Mouse (Mus musculus) small intestine, adult 2 months (tissue): ENCODE measurements around the gene Tas2r143.

ENCODE experiments used
- CTCF ChIP-seq: fragments of 200-500 bp; IDR thresholded peaks from 2 replicates; pipeline ENCODE4 v1.5.1; 2012; ENCODE audit warnings: low read depth, mild to moderate bottlenecking, control low read depth, inconsistent platforms, low read length, moderate library complexity, mixed read lengths; ENCODE audit not compliant: insufficient replicate concordance, insufficient read length; ENCODE audit errors: extremely low read depth
- POLR2A ChIP-seq: fragments of 200-500 bp; IDR thresholded peaks from 2 replicates; pipeline ENCODE4 v1.6.1; 2012; ENCODE audit warnings: low read depth, mild to moderate bottlenecking, control low read depth, inconsistent platforms, low read length, moderate library complexity

DNA sequence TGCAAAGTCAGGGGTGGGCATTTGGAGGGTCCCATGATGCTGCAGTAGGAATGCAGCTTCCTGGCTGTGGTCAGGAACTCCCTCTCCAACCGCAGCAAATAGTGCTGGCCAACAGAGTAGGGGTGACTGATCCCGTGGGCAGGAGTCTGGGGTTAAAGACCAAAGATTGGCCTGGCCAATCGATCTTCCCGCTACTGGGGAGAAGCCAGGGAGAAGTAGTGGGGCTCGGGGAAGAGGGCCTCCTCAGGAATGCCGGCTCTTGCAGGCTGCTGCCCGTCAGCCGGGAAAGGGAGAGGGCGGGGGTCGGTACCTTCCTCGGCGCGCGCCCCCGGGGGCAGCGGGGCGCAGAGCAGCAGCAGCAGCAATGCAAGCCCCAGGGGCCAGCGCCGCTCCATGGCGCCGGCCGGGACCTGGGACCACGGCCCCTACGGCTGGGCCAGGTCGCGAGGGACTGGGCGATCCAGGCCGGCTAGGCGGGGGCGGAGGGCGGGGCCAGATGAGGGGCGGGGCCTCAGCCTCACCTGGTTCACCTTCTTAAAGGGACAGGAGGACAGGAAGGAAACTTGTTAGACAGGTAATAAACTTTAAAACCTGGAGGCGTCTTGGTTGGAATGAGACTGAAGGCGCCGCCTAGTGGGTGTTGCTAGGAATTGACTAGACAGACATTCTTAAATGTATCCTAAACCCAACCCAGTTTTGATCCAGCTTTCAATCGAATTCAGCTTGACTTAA lies 27.1 kb upstream of the Tas2r143 start, which contains the start of gene Epha1:
- TF ChIP-seq CTCF (peak; percentile 26; the same call in 1 of the 2 replicates), POLR2A (peak; percentile 89)
